Mouse (Mus musculus) brain, embryonic 18.5 days (tissue): Measurements from ENCODE around the gene Nrbp1.

ENCODE experiments used
- DNase-seq: peaks from one replicate; pipeline ENCODE4 v3.0.0-alpha.2; 2012; ENCODE audit warnings: low read depth, low spot score

Gene Nrbp1

GRCm38 (mm10) chr5:31240637-31241521 is at the start of gene Nrbp1, which contains the start of gene Gm9970:
Nrbp1 (plus strand) TSS chr5:31240864.
Gm9970 (minus strand) TSS chr5:31241232.
- DNase-seq: peak; percentile 90

GRCm38 (mm10) chr5:31192045-31192938 is 48.4 kb upstream of the Nrbp1 start:
- peak; percentile 16 for DNase-seq

- peak; percentile 98 for DNase-seq
Observed at GRCm38 (mm10) chr5:31192939-31193630, 47.6 kb upstream of the Nrbp1 start, which contains the start of the genes Snx17 and Eif2b4. Snx17 (plus strand) TSS chr5:31193227. Eif2b4 (minus strand) TSS chr5:31193430.

- DNase-seq: no peak
Observed at GRCm38 (mm10) chr5:31193631-31194281, 46.9 kb upstream of the Nrbp1 start.

- DNase-seq: no peak
Observed at GRCm38 (mm10) chr5:31194486-31195485, 45.9 kb upstream of the Nrbp1 start.

GRCm38 (mm10) chr5:31195671-31196070 is 45.0 kb upstream of the Nrbp1 start:
- DNase-seq: no peak

- DNase-seq: no peak
Observed at GRCm38 (mm10) chr5:31196207-31196606, 44.5 kb upstream of the Nrbp1 start.

- DNase-seq: no peak
Observed at GRCm38 (mm10) chr5:31197072-31197471, 43.6 kb upstream of the Nrbp1 start.

- DNase-seq: no peak
Observed at GRCm38 (mm10) chr5:31198170-31198569, 42.5 kb upstream of the Nrbp1 start.

- no peak for DNase-seq
Observed at GRCm38 (mm10) chr5:31198616-31199320, 41.9 kb upstream of the Nrbp1 start.

- DNase-seq: no peak
Observed at GRCm38 (mm10) chr5:31199321-31199892, 41.3 kb upstream of the Nrbp1 start.

- DNase-seq: no peak
Observed at GRCm38 (mm10) chr5:31199893-31200292, 40.8 kb upstream of the Nrbp1 start.

GRCm38 (mm10) chr5:31200327-31200768 is 40.3 kb upstream of the Nrbp1 start:
- no peak for DNase-seq

- no peak for DNase-seq
Observed at GRCm38 (mm10) chr5:31201042-31201741, 39.5 kb upstream of the Nrbp1 start.

GRCm38 (mm10) chr5:31201742-31202590 is 38.7 kb upstream of the Nrbp1 start, which contains the start of gene Zfp513:
Zfp513 (minus strand) TSS chr5:31202303.
- peak; percentile 99 for DNase-seq

GRCm38 (mm10) chr5:31202933-31203332 is 37.7 kb upstream of the Nrbp1 start:
- no peak for DNase-seq

GRCm38 (mm10) chr5:31203866-31204265 is 36.8 kb upstream of the Nrbp1 start:
- DNase-seq: no peak
